Mouse (Mus musculus) gastrocnemius, adult 8-10 months (tissue): ENCODE measurements around the gene Glud1. TPM values are rescaled to one million over a fixed set of nuclear protein-coding genes. Genes with fewer than 3 reads are reported as not detected.

ENCODE experiments used
- DNase-seq, 2 experiments: peaks; one replicate each; pipeline ENCODE4 v3.0.0; 2022; ENCODE audit warnings: low spot score in 2 of 2
- total RNA-seq, 4 experiments: library from RNA; stranded (reverse); gene quantifications; 2 replicates each; pipeline ENCODE4 v1.2.4; 2022

The Glud1 gene
- 100 to 1,000 TPM; 118 to 138 (median 133) TPM for total RNA-seq

DNA sequence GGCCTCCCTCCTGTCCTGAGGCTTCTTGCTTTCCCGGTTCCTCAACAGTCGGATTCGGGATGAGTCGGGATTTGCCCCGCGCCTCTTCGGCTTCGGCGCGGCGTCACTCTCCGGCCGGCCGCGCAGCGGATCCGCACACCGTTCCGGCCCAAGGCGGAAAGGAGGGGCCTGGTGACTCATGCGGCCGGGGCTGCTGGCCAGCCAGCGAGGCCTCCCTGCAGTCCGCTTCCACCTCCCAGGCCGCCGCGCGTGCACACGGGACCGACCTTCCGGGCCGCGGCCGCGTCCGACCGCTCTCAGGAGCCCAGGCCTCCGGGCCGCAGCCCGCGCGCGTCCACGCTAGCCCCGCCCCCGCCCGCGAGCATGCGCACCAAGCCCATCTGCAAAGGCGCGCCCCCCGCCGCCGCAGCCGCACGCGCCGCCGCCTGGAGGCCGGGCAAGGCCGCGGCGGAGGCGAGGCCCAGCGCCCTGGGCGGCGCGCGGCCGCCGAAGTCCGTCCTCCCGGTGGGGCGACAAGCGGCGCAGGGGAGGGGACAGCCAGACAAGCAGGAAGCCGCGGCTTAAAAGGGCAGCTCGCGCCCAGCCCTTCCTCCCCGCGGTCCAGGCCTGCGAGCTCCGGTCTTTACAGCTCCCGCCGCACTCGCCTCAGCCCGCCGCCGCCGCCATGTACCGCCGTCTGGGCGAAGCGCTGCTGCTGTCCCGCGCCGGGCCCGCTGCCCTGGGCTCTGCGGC is at the start of gene Glud1, which contains the start of gene Shld2:
Gene Glud1, plus strand, starts transcription at position 494 of the 732 bp plus-strand sequence.
Gene Shld2, minus strand, starts transcription at position 260 of the 732 bp plus-strand sequence.
- peak; percentile 91 to 94 for DNase-seq

DNA sequence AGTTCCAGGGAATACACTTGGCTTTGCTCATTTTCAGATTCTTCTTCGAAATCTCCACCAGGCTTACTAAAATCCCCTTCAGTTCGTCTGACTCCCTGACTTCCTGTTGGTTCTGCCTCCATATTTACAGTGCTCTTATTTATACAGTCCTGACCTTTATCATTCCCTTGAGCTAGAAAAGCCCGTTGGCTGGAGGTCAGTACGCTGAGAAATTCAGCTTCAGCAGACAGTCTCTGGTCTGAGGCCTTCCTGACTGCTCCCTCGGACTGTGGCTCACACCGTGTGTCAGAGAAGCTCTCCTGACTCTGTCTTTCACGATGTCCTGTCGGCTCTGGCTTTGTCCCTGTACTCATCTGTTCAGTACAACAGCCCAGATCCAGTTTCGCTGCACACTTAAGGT is 42.5 kb upstream of the Glud1 start:
- no peak for DNase-seq

DNA sequence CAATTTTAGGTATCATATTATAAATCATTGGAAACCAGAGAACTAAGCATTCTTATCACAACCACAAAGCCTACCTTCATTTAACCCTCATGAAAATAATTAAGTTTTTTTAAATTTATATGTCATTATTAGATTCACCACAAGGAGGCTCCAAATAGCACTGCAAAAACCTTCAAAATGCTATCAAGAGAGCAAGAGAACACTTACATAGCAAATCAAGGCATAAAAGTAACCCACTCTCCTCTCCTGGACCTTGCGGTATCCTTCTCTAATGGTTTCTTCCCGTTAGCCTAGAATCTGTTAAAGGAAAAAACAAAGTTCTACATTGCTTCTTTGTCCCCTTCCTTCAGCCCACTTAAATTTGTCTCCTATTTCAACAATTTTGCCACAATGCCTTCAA is 37.2 kb upstream of the Glud1 start:
- no peak for DNase-seq

DNA sequence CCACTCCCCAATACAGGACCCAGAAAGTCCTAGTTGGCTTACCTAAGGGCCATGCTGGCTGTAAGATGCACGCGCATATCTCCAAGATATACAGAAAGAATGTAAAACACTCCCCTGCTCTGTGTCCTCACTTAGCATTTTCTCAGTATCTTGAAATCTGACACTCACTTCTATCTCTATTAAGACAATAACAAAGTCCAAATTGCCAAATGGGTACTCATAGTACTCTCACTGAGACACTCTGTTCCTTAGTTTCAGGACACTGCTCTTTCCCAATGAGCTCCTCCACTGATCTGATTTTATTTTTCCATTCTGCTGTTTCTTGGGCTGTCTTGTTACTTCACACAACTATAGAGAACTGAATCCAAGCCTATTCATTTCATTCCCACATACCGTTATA is 36.4 kb upstream of the Glud1 start:
- DNase-seq: no peak

DNA sequence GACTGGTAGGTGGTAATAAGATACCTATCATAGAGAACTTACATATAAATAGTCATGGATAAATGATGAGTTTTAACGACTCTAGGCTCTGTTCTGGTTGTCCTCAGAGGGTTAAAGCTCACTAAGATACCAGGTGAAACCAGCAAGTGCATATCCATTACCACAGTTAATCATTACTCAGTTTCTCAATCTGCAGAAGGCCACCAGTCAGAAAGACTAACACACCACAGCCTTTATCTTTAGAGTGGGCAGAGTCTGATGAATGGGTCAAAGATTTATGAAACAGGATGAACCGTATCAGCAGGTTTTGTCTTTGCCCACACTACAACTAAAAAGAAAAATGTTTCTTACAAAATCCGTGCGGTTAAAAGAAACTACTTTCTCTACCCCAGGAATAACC is 35.3 kb upstream of the Glud1 start:
- no peak for DNase-seq

DNA sequence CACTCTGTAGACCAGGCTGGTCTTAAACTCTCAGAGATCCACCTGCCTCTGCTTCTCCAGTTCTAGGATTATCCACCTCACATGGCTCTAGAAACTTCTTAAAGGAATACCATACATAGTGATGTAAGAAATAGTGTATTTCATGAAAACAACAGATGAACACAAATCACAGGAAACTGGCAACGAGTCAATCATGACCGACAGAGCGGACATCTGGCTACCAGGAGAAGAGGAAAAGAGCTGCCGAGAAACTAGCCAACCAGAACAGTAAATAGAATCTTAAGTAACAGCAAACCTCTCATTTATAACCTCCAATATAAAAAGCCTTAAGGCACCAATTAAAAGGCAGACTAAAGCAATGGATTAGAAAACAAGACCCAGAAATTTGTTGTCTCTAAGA is 30.8 kb upstream of the Glud1 start:
- no peak for DNase-seq

DNA sequence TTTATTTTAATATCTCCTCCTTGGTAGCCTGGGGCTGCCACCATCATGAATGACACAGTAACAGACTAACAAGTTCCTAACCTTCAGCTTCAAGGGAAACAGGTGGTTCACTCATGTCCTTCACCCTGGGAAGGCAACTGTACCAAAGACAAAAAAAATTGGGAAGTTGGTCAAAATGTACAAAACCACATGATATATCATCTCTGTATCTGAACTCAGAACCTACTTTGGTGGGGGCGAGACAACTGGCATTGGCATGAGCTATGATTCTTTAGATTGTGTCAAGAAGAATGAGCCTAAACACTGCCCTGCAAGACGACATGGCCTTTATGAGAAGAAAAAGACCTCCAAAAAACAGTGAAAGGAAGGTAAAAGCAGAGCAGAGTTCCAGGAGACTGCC is 29.7 kb upstream of the Glud1 start:
- no peak for DNase-seq

DNA sequence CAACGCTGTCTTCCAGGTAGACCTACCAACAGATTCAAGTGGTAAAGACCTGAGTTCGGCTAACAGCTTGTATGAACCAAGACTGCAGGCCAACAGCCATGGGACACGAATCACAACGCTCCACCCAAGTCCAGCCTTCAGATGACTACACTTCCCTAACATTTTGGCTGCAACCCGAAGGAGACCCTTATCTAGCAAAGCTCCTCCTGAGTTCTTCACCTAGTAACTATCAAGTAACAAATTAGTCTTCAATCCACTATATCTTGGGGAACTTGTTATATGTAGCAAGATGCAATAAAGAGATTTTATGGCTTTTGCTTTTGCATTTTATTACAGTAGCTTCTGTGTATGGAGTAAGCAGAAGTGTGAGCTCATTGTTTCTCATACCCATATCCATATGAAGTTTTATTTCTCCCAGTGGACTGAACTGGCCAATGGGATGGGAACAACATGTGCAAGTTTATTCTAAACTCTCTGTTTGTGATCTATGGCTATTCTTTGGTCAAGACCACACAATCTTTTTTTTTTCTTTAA is 28.7 kb upstream of the Glud1 start:
- no peak for DNase-seq

DNA sequence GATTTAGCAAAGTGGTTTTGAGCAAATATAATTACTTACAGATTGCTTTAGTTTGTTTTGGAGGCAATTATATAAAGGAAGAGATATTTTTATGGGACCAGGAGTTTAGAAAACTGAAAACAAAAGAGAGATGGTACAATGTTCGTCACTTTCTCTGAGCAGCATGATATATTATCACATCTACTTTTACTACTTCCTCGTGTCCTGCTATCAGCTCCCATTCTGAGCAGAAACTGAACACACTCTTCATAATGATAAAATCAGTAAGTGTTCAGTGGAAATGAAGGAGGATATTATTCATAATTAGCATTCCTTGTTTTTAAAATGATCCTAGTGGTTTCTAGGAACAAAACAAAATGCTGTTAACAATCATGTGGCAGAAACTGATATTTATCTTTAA is 22.1 kb upstream of the Glud1 start:
- no peak for DNase-seq

DNA sequence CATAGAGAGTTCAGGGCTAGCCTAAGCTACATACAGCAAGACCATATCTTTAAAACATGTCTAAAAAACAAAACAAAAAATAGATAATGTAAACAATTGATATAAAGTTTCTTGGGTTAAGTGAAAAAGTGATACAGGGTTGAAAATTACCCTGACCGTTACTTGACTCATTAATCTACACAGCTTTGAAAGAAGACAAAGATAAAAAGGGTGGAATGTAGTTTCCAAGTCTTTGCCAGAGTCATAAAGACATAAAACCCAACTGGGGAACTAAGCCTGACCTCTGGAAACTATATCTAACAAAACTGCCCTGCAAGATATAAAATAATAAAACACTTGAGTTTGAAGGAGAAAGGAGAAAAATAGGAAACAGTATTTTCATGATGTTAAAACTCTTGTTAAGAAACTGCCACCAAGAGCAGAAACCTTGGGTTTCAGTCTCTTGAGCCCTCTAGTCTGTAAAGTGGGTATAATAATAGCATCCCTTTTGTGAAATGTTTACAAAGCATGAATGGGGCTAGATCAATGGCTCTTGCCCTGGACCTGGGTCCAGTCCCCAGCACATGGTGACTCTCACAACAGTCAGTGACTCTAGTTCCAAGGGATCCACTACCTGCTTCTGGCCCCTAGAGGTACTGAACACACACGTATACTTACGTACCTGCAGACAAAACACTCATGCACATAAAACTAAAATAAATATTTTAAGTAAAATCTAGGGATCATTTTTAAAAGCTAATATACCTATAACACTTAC is 21.1 kb upstream of the Glud1 start:
- DNase-seq: no peak

DNA sequence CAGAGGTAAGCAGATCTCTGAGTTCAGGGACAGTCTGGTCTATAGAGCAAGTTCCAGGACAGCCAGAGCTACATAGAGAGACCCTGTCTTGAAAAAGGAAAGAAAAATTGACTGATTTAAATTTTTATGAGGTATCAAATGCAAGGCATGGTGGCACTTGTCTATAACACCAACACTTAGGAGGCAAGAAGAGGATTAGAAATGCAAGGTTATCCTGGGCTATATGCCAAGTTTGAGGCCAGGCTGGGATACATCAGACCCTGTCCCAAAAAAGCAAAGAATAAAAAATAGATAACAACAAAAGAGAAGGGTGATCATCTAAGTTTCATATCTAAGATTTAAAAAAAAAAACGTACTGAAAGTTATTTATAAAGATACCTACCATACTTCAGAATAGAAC is 20.3 kb upstream of the Glud1 start:
- no peak for DNase-seq

DNA sequence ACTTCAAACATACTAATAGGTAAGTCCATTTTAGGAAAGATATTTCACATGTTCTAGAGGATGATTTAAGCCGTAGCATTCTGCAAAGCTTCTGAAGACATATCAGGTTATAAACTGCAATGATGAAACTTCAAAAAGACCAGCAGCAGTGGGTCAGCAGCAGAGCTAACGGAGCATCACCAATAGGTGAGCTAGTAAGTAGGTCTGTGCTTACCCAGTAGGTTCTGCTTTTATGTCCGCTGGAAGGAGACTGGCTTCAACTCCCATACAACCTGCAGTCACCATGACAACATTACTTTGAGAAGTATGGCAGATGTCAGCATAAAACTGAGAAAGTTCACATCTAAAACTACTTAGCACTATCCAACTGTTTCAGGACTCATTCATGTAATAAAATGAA is 16.9 kb upstream of the Glud1 start:
- no peak for DNase-seq

DNA sequence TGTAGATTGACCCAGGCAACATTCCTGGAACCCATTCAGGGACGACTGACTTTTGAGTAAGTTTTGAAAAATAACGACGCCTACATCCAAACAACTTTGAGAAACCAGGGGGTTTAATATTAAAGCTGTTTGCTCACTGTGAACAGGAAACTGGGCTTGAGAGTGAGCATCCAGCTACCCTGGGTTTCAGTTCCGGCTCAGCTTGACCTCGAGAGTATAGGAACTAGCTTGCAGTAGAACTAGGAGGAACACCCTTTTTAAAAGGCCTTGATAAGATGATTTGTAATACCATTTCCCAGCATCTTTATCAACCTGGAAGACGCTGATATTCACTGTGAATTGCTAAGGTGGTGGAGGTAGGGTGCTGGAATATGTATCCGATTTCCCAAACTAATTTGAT is 14.2 kb upstream of the Glud1 start:
- no peak for DNase-seq

DNA sequence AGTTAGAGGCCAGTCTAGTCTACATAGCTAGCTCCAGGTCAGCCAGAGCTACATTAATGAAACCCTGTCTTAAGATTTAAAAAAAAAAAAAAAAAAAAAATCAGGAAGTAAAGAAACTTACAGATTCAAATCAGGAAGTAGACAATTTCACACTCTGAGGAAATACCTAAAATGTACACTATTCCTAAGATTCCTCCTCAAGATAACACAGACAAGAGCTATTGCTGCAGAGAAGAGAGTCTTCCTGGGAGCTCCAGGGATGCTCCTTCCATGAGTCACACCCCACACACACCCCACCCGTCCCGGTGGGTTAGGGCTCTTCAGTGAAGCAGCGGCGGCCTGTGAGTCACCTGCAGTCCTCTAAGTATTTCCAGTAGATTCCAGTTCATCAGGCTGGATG is 13.5 kb upstream of the Glud1 start:
- DNase-seq: no peak

DNA sequence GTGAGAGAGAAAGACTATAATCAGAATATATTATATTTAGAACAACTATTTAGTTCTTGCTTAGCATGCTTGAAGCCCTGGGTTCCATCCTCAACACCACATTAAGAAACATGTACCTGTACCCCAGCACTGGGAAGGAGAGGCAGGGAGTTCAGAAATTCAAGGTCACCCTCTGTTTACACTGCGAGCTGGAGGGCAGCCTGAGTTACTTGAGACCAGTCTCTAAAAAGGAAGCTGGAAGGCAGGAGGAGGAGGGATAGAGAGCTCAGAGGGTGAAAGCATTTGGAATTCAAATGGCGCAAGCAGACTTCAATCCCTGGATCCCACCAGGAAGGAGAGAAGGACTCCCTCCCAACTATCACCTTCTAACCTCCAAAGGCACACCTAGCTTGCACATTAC is 12.9 kb upstream of the Glud1 start:
- DNase-seq: peak in 1 of 2 experiments; percentile 20

DNA sequence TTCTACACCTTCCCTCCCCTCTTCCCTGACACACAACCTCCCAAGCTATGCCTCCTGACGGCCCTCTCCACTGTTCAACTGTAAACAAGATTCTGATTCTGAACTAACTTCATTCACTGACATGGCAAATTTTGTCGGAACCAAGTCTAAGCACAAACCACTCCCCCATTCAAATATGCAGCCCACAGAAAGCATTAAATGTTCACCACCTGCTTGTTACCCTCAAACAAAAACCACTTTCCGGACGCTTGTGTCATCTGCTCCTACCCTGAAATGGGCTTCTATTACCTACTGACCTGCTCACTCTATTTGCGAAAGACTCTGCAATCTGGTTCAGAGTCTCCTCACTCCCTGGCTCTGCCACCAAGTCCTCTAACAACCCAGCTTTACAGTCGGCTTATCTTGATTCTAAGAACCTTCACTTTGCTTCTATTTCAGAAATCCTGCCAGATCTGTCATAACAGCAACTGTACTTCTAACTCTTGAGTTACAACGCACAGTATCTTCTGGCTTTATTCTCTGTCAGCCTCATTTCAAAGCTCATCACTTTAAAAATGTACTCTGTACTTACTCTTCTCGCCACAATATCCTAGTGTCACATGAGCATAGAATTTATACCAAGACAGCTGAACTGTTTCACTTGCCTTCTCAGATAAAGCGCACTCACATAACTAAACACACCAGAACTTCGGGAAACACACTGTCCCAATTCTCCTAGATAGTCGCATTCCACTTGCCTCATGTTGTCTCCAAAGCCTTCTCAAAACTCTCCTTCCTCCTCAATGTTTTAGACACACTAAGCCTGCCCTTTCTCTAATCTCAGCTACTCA is 11.4 kb upstream of the Glud1 start:
- no peak for DNase-seq

DNA sequence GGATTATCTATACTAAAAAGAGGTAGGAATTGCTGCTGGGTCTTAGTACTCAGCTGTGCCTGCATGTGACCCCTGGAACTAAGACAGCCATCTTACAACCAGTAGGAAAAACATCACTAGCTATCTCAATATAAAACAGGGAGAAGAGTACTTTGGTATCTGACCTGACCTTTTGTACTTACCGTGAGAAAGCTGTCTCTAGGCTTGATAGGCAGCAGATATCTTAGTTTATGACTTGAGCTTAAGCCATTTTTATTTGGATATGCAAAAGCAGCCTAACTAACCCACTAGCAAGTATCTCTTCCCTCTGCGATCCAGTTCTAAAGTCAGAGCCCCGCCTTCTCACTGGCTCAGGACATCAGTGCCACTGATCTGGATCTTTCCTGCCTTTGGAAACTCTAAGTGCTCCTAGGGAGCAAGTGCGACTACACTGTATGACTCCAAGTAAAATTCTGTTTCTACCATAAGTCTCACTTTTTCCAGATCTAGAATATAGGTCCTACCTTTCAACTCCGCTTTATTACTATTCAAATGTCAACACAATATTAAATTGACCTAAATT is 7.8 kb upstream of the Glud1 start:
- no peak for DNase-seq

DNA sequence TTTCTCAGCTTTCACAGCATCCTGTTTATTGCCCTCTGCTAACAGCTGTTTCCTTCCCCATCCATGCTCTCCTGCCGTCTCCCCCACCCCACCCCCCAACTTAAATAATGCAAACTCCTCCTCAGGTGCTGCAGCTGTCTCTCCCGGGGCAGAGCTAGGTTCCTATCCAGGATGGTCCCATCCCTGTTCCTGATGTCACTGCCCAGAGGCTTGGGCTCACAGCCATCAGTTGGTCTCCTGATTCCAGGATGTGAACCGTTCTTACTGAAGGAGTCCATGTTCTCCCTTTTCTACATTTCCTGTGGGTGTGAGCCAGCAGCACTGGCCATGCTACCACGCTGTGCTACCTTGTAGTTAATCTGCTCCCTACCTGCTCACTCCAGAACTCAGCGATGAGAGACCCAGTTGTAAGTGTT is 7.3 kb upstream of the Glud1 start:
- no peak for DNase-seq

DNA sequence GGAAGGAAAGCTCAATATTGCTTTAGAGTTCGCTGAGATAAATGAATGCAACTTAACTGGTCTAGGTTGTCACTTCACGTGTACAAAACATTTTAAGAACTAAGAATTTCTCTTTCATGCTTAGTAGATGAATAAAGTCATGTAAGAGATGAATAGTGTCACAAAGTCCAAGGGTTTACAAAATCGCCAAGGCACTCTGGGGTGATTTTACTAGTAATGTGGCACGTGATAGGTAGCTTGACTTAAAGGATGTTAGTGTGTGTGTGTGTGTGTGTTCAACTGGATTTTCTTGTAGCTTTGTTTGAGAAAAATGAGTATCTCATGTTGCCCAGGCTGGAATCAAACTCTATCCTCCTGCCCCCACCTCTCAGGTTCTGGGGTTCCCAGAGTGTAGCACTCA is 1.3 kb upstream of the Glud1 start:
- DNase-seq: no peak

DNA sequence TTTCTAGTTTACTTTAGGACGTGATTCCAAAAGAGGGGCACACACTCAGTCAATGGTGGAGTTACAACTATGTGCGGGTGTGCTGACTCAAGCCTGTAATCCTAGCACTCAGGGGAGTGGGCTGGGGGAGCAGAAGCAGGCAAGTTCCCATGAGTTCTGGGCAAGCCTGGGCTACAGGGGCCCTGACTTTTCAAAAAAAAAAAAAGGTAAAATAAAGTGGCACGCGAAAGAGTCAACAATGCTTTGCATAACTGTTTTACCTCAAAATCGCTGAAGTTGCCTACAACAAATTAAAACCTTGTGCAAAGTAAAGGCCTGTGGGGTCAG is 657 bp upstream of the Glud1 start:
- no peak for DNase-seq

DNA sequence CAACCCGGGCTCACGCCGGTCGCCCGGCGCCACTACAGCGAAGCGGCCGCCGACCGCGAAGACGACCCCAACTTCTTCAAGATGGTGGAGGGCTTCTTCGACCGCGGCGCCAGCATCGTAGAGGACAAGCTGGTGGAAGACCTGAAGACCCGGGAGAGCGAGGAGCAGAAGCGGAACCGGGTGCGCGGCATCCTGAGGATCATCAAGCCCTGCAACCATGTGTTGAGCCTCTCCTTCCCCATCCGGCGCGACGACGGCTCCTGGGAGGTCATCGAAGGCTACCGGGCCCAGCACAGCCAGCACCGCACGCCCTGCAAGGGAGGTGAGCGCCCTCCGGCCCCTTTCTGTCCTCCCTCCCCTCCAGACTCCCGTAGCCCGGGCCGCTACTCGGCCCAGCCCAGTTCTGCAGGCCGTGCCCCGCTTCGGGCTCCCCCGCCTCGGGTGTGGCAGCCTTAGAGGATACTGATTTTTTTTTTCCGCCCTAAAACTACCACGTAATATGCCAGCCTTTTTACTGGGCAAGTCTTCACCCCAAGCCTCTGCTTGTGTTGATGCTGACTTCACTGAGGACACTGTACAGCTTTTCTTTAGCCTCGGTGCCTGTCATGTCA is 599 bp downstream of the Glud1 start:
- DNase-seq: peak; percentile 29 to 43
